Mouse (Mus musculus): Measurements from ENCODE around the gene Gm21854.
"Not testable (repeated sequence)": the region's sequence is repeated elsewhere in the genome, so short reads cannot be mapped to it uniquely, and the experiment has no call there.

Gene Gm21854

GRCm38 (mm10) chrY:5656686-5657085 is at the start of gene Gm21854:
Gene Gm21854 (plus strand): TSS chrY:5656986.
- DNase-seq: not testable (repeated sequence)

Data from right cerebral cortex, postnatal 14 days (tissue).